Mouse (Mus musculus) CD4-positive naive resting alpha-beta T cell, adult 76 days (primary cell): Measurements from ENCODE around the gene Sbno2. TPM values are rescaled to one million over a fixed set of nuclear protein-coding genes. Genes with fewer than 3 reads are reported as not detected.

Source experiments
- total RNA-seq: library from RNA; stranded (reverse); gene quantifications from one replicate; pipeline ENCODE4 v1.2.4, GENCODE M21; 2023

Sbno2 gene
- total RNA-seq, result 115 TPM

DNA sequence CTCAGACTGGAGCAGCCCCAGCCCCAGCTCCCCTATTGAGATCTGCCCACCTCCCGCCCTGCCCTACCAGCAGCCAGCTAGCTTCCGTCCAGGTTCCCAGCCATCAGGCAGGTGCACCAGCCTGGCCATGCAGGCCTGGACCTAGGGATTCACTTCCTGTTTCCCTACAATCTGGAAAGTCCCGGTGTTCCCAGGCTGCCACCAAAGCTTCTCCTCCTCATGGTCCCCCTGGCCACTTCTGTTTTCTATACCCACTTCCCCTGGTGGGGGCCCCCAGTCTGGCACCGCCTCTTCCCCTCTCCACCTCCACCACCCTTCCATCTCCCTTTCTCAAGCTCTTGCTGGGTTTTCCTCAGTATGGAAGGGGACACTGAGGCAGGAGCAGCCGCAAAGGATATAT is at the start of gene Sbno2:
Gene Sbno2 (minus strand): TSS at position 112 of the 400 bp plus-strand sequence.

DNA sequence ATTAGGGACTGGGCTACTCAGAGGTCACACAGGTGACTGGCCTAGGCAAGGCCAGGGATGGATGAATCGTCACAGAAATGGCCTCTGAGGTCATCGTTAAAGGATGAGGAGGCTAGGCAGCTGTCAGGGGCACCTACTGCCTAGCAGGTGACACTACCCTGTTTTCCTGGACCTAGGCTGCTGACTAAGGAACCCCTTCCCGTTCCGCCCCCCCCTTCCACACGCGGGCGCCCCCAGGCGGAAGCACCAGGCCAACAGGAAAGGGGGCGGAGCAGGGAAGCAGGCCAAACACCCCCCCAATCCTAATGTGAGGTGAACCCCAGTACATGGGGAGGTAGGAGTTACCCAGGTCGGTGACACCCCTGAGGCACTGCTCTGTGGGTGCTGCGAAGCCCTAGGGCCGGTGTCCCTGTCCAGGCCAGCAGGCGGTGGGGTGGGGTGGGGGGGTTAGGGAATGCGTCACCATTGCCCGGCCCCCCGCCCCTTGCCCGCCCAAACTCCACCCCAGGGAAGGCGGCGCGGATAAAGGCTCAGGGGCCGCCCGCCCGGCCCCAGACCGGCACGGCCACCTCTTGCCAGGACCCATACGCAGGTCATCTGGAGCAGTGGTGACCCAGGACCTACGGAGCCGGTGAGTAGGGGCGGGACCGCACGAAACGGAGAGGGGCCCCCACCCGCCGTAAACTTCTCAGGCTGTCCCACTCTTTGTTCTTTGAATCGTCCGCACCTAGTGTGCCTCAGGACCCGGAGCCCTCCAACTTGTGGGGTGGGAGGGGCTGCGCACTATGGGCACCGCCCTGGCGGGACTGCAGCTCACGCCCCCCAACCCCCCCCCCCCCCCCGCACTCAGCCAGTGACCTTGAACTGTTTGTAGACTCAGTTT is 42.6 kb upstream of the Sbno2 start, which contains the start of gene Midn:
Gene Midn (plus strand): TSS at position 554 of the 883 bp plus-strand sequence.

DNA sequence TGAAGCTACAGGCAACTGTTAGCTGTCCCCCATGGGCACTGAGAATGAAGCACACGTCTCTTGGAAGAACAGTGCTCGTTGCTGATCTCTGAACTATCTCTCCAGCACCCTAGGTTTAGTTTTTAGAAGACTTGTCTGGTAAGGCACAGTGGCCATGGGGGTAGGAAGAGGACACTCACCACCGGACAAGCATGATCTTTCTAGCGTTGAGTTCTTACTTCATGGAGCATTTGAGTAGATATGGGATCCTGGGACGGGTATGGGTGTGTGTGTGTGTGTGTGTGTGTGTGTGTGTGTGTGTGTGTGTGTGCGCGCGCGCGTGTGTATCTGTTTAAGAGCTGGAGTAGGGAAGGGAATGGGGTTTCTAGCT is 35.3 kb upstream of the Sbno2 start, which contains the start of gene Cbarp:
Gene Cbarp (minus strand): TSS at position 170 of the 370 bp plus-strand sequence.

DNA sequence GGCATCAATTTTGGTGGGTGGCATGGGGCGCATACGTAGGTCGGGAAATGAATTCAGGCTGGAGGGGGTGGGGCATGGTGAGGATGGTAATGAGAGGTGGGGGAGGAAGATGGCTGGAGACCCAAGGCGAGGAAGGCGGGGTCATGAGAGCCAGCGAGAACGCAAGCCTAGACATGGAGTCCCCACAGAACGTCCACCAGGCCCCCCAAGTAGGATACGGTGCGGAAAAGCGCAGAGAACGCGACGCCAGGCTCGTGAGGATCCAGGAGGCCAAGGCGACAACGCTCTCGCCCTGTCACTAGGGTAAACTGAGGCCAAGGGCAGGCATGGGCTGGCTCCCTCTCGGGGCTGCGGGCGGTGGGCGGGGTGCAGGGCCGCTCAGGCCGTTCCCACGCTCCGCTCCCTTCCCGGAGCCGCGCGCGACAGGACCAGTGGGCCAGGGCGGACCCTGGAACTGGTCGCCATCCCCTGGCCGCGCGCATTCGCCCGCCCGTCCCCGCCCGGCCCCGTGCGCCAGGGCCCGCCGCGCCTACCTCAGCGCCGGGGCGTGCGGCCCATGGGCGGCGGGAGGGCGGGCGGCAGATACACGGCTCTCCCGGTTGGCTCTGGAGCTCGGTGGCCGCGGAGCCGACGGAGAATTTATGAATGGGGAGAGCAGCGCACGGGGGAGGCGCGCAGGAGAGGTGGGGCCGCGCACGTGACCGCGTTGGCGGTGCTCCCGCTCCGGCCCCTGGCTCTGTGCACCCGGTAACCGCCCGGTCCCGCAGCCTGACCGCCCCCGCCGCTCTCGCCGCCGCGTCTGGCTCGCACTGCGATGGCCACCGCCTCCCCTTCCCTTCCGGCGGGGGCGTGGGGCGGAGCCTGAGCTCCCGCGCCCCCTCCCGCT is 33.4 kb upstream of the Sbno2 start, which contains the start of gene Atp5d:
Gene Atp5d (plus strand): TSS at position 80 of the 886 bp plus-strand sequence.

DNA sequence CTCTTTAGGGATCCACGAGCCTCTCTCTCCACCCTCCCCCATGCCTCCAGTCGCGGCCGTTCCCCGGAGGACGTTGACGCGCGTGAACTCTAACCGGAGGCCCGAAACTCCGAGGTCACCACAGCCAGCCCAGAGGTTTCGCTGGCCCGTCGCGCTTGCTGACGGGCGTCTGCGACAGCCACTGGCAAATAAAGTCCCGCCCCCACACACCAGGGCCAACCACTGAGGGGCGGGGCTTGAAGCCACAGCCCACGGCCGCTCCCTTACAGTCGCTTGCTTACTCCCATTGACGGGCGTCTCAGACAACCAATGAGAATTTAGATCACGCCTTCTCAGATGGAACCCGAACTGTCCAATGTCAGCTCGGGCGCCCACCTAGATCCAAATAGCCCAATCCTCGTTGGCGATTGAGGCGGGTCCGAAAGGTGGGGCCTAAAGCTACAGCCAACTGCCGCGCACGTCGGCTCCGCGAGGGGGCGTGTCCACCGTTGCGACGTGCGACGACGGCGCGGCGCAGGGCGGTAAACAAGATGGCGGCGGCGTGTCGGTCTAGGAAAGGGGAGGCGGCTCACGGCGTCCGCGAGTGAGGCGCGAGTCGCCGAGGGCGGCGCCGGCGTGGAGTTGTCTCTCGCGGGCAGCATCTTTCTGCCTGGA is 10.0 kb upstream of the Sbno2 start, which contains the start of gene Stk11:
Gene Stk11 (plus strand): TSS at position 514 of the 654 bp plus-strand sequence.

DNA sequence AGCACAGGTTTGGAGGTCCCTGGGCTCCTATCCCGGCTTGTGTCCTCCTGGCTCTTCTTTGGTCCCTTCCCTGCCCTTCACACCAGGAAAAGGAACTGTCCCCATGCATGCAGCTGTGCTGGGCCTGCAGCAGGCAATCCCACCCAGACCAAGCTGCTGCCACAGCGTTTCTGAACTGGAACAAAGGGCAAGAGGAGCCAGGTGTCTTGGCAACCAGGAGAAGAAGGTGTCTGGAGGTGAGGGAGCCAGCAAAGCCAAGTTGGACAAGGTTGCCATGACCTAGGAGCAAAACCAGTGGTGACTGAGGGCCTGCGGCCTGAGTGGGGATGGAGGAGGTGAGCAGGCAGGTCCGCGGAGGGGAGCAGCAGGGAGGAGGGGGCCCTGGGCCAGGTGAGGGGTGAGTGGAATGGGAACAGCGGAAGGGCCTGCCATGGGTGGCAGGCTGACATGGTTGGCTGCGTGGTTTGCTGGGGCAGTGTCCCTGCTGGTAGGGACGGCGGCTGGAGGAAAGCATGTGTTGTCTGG is 58.3 kb downstream of the Sbno2 start, which contains the start of gene Gpx4:
Gene Gpx4 (plus strand): TSS at position 126 of the 525 bp plus-strand sequence.

DNA sequence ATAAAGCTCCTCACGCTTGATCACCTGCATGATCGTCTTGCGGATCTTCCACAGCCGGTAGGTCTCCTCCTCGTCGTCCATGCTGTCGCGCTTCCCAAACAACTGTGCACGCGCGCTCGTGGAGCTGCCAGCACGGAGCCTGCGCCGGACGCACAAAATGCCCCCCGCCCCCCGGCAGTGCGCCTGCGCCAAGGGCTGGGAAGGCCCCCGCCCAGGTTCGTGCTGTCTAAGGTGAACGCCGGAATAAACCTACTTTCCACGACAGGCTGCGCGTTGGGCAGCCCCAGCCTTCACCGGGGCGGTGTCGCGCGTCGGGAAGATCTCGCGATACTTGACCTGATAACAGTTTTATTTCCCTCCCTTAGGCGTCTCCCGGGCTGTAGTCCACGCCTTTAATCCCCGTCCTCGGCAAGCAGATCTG is 65.8 kb downstream of the Sbno2 start, which contains the start of gene Polr2e:
Gene Polr2e (minus strand): TSS at position 237 of the 421 bp plus-strand sequence.

DNA sequence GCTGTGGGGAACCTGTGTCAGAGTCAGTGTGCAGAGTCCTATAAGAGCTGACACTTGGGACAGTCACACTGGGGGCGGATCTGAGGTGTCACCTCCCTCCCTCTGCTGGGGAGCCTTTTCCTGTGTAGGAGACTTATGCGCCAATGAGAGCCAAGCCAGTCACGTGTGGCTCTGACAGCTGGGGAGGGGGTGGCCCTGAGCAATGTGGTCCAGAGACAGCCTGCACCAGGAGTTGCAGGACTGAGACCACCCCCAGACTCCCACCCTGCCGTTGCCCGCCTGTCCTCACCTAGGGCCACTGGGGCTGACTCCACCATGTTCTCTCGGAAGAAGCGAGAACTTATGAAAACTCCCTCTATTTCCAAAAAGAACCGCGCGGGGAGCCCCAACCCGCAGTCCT is 88.9 kb downstream of the Sbno2 start, which contains the start of gene Arhgap45:
Gene Arhgap45 (plus strand): TSS at position 143 of the 400 bp plus-strand sequence.

Other genes with a start within 250 kb of the Sbno2 start
- not detected for gene Prtn3, start 231.1 kb downstream of the Sbno2 start, total RNA-seq
- 2.3 TPM for gene Plppr3, start 230.9 kb downstream of the Sbno2 start, total RNA-seq
- not detected for gene Elane, start 219.3 kb downstream of the Sbno2 start, total RNA-seq
- gene Cfd, start 214.7 kb downstream of the Sbno2 start, total RNA-seq, result not detected
- gene Med16, start 196.6 kb downstream of the Sbno2 start, total RNA-seq, result 74.1 TPM
- not detected for gene Gm26602, start 194.7 kb downstream of the Sbno2 start, total RNA-seq
- 0.47 TPM for gene Kiss1r, start 188.6 kb downstream of the Sbno2 start, total RNA-seq
- gene R3hdm4, start 184.4 kb downstream of the Sbno2 start, total RNA-seq, result 96.5 TPM
- gene Arid3a, start 178.5 kb downstream of the Sbno2 start, total RNA-seq, result 7.9 TPM
- 61.8 TPM for gene Wdr18, start 145.4 kb downstream of the Sbno2 start, total RNA-seq
- 0.18 TPM for gene Grin3b, start 134.9 kb downstream of the Sbno2 start, total RNA-seq
- 154 TPM for gene Tmem259, start 121.2 kb downstream of the Sbno2 start, total RNA-seq
- 387 TPM for gene Cnn2, start 117.0 kb downstream of the Sbno2 start, total RNA-seq
- 68.3 TPM for gene Abca7, start 109.1 kb downstream of the Sbno2 start, total RNA-seq
- gene Arhgap45, start 88.9 kb downstream of the Sbno2 start, total RNA-seq, result 890 TPM
- gene Polr2e, start 65.8 kb downstream of the Sbno2 start, total RNA-seq, result 50.1 TPM
- 134 TPM for gene Gpx4, start 58.4 kb downstream of the Sbno2 start, total RNA-seq
- 140 TPM for gene Stk11, start 10.2 kb upstream of the Sbno2 start, total RNA-seq
- 152 TPM for gene Atp5d, start 33.1 kb upstream of the Sbno2 start, total RNA-seq
- 51.8 TPM for gene Cbarp, start 35.3 kb upstream of the Sbno2 start, total RNA-seq
- 88.1 TPM for gene Midn, start 42.7 kb upstream of the Sbno2 start, total RNA-seq
- gene Cirbp, start 60.4 kb upstream of the Sbno2 start, total RNA-seq, result 229 TPM
- 14.7 TPM for gene 1600002K03Rik, start 67.4 kb upstream of the Sbno2 start, total RNA-seq
- gene Efna2, start 73.9 kb upstream of the Sbno2 start, total RNA-seq, result 0.44 TPM
- gene Mum1, start 120.9 kb upstream of the Sbno2 start, total RNA-seq, result 70.1 TPM
- 83.2 TPM for gene Ndufs7, start 143.6 kb upstream of the Sbno2 start, total RNA-seq
- gene Gamt, start 155.4 kb upstream of the Sbno2 start, total RNA-seq, result not detected
- 199 TPM for gene Dazap1, start 155.9 kb upstream of the Sbno2 start, total RNA-seq
- gene Rps15, start 186.9 kb upstream of the Sbno2 start, total RNA-seq, result 4,176 TPM
- gene Apc2, start 190.4 kb upstream of the Sbno2 start, total RNA-seq, result 0.06 TPM
- 21.3 TPM for gene 2310011J03Rik, start 215.0 kb upstream of the Sbno2 start, total RNA-seq
- gene Pcsk4, start 223.9 kb upstream of the Sbno2 start, total RNA-seq, result 2.0 TPM
- gene Reep6, start 224.4 kb upstream of the Sbno2 start, total RNA-seq, result not detected
- gene Adamtsl5, start 242.8 kb upstream of the Sbno2 start, total RNA-seq, result not detected